9 mouse cellular contexts compared by ENCODE assay signal in genomic region chr10:58559901-58560300, GRCm38 (mm10).
DNase-seq lines count a peak whose midpoint lies in the region; ATAC-seq lines count a peak whose summit lies in the region.
"Had no signal": no experiment of that assay in that cellular context is flagged by ENCODE, and none has a peak within 500 bp of the region (broad histone marks: within the 10 kb centered on the region; RNA-seq: fewer than 3 reads in every experiment).

No protein-coding gene starts in this region.

- H3K4me1 ChIP-seq in stomach, embryonic 14.5 days (ENCODE audit: control insufficient read depth, insufficient read depth, low read length) = no peaks in the 10 kb centered on the region
- H3K4me1 ChIP-seq: stomach, embryonic 15.5 days had no signal

- DNase-seq in 3134 (ENCODE audit: extremely low read depth, insufficient read length, low spot score) (peak; percentile 14), 416B (ENCODE audit: low read depth) (peak; percentile 82)
- DNase-seq in cerebellum, adult 9-10 months = peak; percentile 28
- peak; percentile 24 for DNase-seq in gonadal fat pad, adult 2 months (ENCODE audit: low read depth)
- peak; percentile 48 for DNase-seq in kidney, postnatal 14 days
- DNase-seq in lung, postnatal 25 days (ENCODE audit: low spot score) = peak; percentile 48

- no peaks in the 10 kb centered on the region for H3K27me3 ChIP-seq in stomach, embryonic 14.5 days (ENCODE audit: control insufficient read depth, insufficient read depth, low read length)
- H3K27me3 ChIP-seq: heart, embryonic 15.5 days; stomach, embryonic 15.5 days had no signal

- H3K9me3 ChIP-seq in stomach, embryonic 14.5 days (ENCODE audit: control insufficient read depth, low read depth, low read length) = no peaks in the 10 kb centered on the region
- H3K9me3 ChIP-seq: heart, embryonic 15.5 days; stomach, embryonic 15.5 days had no signal

- no peaks in the 10 kb centered on the region for H3K36me3 ChIP-seq in stomach, embryonic 14.5 days (ENCODE audit: control insufficient read depth, insufficient read depth, low read length)
- H3K36me3 ChIP-seq: heart, embryonic 15.5 days; stomach, embryonic 15.5 days had no signal

- no peak overlapping the region for H3K4me3 ChIP-seq in stomach, embryonic 14.5 days (ENCODE audit: low read depth, low read length)
- H3K4me3 ChIP-seq: heart, embryonic 15.5 days; stomach, embryonic 15.5 days had no signal

- ATAC-seq in stomach, embryonic 14.5 days (ENCODE audit: insufficient number of reproducible peaks, insufficient read depth, low FRiP score, low read depth) = 0 out of 2 replicates have a peak, but pooled peaks have one; percentile 23

- no peak overlapping the region for H3K9ac ChIP-seq in stomach, embryonic 14.5 days (replicated peaks; ENCODE audit: low read depth, low read length)
- H3K9ac ChIP-seq: heart, embryonic 15.5 days; stomach, embryonic 15.5 days had no signal

- no peak overlapping the region for H3K27ac ChIP-seq in stomach, embryonic 14.5 days (ENCODE audit: low read length)
- H3K27ac ChIP-seq: heart, embryonic 15.5 days; stomach, embryonic 15.5 days had no signal

- no peak overlapping the region for H3K4me2 ChIP-seq in stomach, embryonic 14.5 days (replicated peaks; ENCODE audit: low read depth, low read length)
- H3K4me2 ChIP-seq: heart, embryonic 15.5 days; stomach, embryonic 15.5 days had no signal

- WGBS in stomach, embryonic 14.5 days = 26% methylated on average over 3 of the region's 3 CpGs

Comparison
In these comparisons a context has a peak if more than half of its experiments do, and no peak if none do; other contexts are left out.
1. DNase-seq: peak in every context shown above with its lines; median percentile 82 in 416B; 48 in kidney, postnatal 14 days; 48 in lung, postnatal 25 days; 28 in cerebellum, adult 9-10 months; 24 in gonadal fat pad, adult 2 months; 14 in 3134.